Mouse (Mus musculus) midbrain, embryonic 13.5 days (tissue): ENCODE measurements around the gene Ush2a. TPM values are rescaled to one million over a fixed set of nuclear protein-coding genes. Genes with fewer than 3 reads are reported as not detected.

Experiments
- ATAC-seq: fragments of 200-750 bp; cut with Nextera tagmentation; 2 replicates; pipeline ENCODE4 v1.8.0; 2017; ENCODE audit warnings: mild to moderate bottlenecking, moderate TSS enrichment, moderate library complexity
- H3K27ac ChIP-seq: fragments of 300-500 bp; sonication (generic); 2 replicates; pipeline ENCODE4 v1.5.1; 2015; ENCODE audit warnings: inconsistent platforms, mild to moderate bottlenecking, moderate library complexity
- H3K27me3 ChIP-seq: fragments of 300-500 bp; sonication (generic); 2 replicates; pipeline ENCODE4 v1.6.1; 2015; ENCODE audit warnings: mild to moderate bottlenecking, inconsistent platforms
- H3K36me3 ChIP-seq: fragments of 300-500 bp; sonication (generic); 2 replicates; pipeline ENCODE4 v1.6.1; 2015; ENCODE audit warnings: mild to moderate bottlenecking, inconsistent platforms
- H3K4me1 ChIP-seq: fragments of 300-500 bp; sonication (generic); replicated peaks from 2 replicates; pipeline ENCODE4 v1.6.1; 2015; ENCODE audit warnings: inconsistent platforms
- H3K4me2 ChIP-seq: fragments of 300-500 bp; sonication (generic); replicated peaks from 2 replicates; pipeline ENCODE4 v1.6.1; 2015; ENCODE audit warnings: moderate library complexity, mild to moderate bottlenecking, inconsistent platforms
- H3K4me3 ChIP-seq: fragments of 300-500 bp; sonication (generic); replicated peaks from 2 replicates; pipeline ENCODE4 v1.5.1; 2015; ENCODE audit warnings: mild to moderate bottlenecking, inconsistent platforms
- H3K9ac ChIP-seq: fragments of 300-500 bp; sonication (generic); replicated peaks from 2 replicates; pipeline ENCODE4 v1.6.1; 2015; ENCODE audit warnings: mild to moderate bottlenecking, inconsistent platforms
- H3K9me3 ChIP-seq: fragments of 300-500 bp; sonication (generic); 2 replicates; pipeline ENCODE4 v1.6.1; 2016; ENCODE audit warnings: mild to moderate bottlenecking, inconsistent platforms
- WGBS: fragments of 180-500 bp; shearing (Covaris S2); methylation state at CpG from one replicate; pipeline ENCODE4 v1.1.7; 2015; 5-methylcytosine and 5-hydroxymethylcytosine counted together
- polyA plus RNA-seq: library from polyadenylated mRNA; unstranded; fragments of >200 nt; fragmentation: Nextera tagmentation; extraction: Ambion mirVana; gene quantifications from 2 replicates; pipeline ENCODE4 v1.2.1, GENCODE M21; 2015

The Ush2a gene
- polyA plus RNA-seq, 1 experiment from 2014 or later, result 0.13 TPM

- H3K9ac ChIP-seq, result no peak overlapping the region
- WGBS, result 82% methylated on average over 9 of the region's 9 CpGs
- H3K27me3 ChIP-seq, result no peaks in the 10 kb centered on the region
- no peak for ATAC-seq
- H3K36me3 ChIP-seq, result no peaks in the 10 kb centered on the region
- H3K4me2 ChIP-seq, result no peak overlapping the region
- H3K4me1 ChIP-seq, result no peaks in the 10 kb centered on the region
- no peak overlapping the region for H3K27ac ChIP-seq
- no peaks in the 10 kb centered on the region for H3K9me3 ChIP-seq
- no peak overlapping the region for H3K4me3 ChIP-seq
Measured at GRCm38 (mm10) chr1:188568295-188568961, 306.6 kb downstream of the Ush2a start.

- 0 out of 2 replicates have a peak overlapping the region, but pooled peaks have one; percentile 21 for H3K27ac ChIP-seq
- no peak overlapping the region for H3K4me2 ChIP-seq
- WGBS, result 57% methylated on average over 8 of the region's 8 CpGs
- 0 out of 2 replicates have a peak, but pooled peaks cover 3% of the 10 kb centered on the region for H3K4me1 ChIP-seq
- no peaks in the 10 kb centered on the region for H3K27me3 ChIP-seq
- ATAC-seq, result no peak
- H3K9me3 ChIP-seq, result no peaks in the 10 kb centered on the region
- no peaks in the 10 kb centered on the region for H3K36me3 ChIP-seq
- H3K4me3 ChIP-seq, result no peak overlapping the region
- no peak overlapping the region for H3K9ac ChIP-seq
Measured at GRCm38 (mm10) chr1:188576246-188576747, 314.5 kb downstream of the Ush2a start.

GRCm38 (mm10) chr1:188577376-188577775, 315.6 kb downstream of the Ush2a start:
- 0 out of 2 replicates have a peak, but pooled peaks cover 3% of the 10 kb centered on the region for H3K4me1 ChIP-seq
- 93% methylated on average over 4 of the region's 4 CpGs for WGBS
- H3K9me3 ChIP-seq, result no peaks in the 10 kb centered on the region
- no peak overlapping the region for H3K9ac ChIP-seq
- H3K27ac ChIP-seq, result no peak overlapping the region
- H3K27me3 ChIP-seq, result no peaks in the 10 kb centered on the region
- no peak overlapping the region for H3K4me2 ChIP-seq
- no peaks in the 10 kb centered on the region for H3K36me3 ChIP-seq
- no peak overlapping the region for H3K4me3 ChIP-seq
- no peak for ATAC-seq

GRCm38 (mm10) chr1:188581136-188581535, 319.3 kb downstream of the Ush2a start:
- WGBS, result 41% methylated on average over 4 of the region's 4 CpGs
- no peak for ATAC-seq
- Histone ChIP-seq H3K27ac (no peak overlapping the region), H3K27me3 (no peaks in the 10 kb centered on the region), H3K9me3 (no peaks in the 10 kb centered on the region), H3K36me3 (no peaks in the 10 kb centered on the region), H3K4me1 (0 out of 2 replicates have a peak, but pooled peaks cover 3% of the 10 kb centered on the region), H3K9ac (no peak overlapping the region), H3K4me3 (no peak overlapping the region), H3K4me2 (no peak overlapping the region)

- Histone ChIP-seq H3K9ac (no peak overlapping the region), H3K36me3 (no peaks in the 10 kb centered on the region), H3K9me3 (no peaks in the 10 kb centered on the region), H3K27ac (no peak overlapping the region), H3K4me2 (no peak overlapping the region), H3K4me3 (no peak overlapping the region), H3K27me3 (no peaks in the 10 kb centered on the region), H3K4me1 (no peaks in the 10 kb centered on the region)
- no peak for ATAC-seq
- 41% methylated on average over 4 of the region's 4 CpGs for WGBS
Measured at GRCm38 (mm10) chr1:188595251-188595650, 333.4 kb downstream of the Ush2a start.

GRCm38 (mm10) chr1:188598052-188598451, 336.2 kb downstream of the Ush2a start:
- Histone ChIP-seq H3K9ac (no peak overlapping the region), H3K36me3 (no peaks in the 10 kb centered on the region), H3K4me1 (no peaks in the 10 kb centered on the region), H3K9me3 (no peaks in the 10 kb centered on the region), H3K4me3 (no peak overlapping the region), H3K27ac (no peak overlapping the region), H3K27me3 (no peaks in the 10 kb centered on the region), H3K4me2 (no peak overlapping the region)
- no peak for ATAC-seq
- WGBS, result 90% methylated on average over 7 of the region's 7 CpGs

- no peaks in the 10 kb centered on the region for H3K27me3 ChIP-seq
- no peaks in the 10 kb centered on the region for H3K4me1 ChIP-seq
- no peaks in the 10 kb centered on the region for H3K36me3 ChIP-seq
- H3K9me3 ChIP-seq, result no peaks in the 10 kb centered on the region
- no peak overlapping the region for H3K27ac ChIP-seq
- WGBS, result 90% methylated on average over 8 of the region's 8 CpGs
- no peak overlapping the region for H3K9ac ChIP-seq
- H3K4me2 ChIP-seq, result no peak overlapping the region
- ATAC-seq, result no peak
- no peak overlapping the region for H3K4me3 ChIP-seq
Measured at GRCm38 (mm10) chr1:188599134-188599533, 337.3 kb downstream of the Ush2a start.

- no peaks in the 10 kb centered on the region for H3K27me3 ChIP-seq
- no peak for ATAC-seq
- H3K36me3 ChIP-seq, result no peaks in the 10 kb centered on the region
- H3K27ac ChIP-seq, result no peak overlapping the region
- no peak overlapping the region for H3K4me3 ChIP-seq
- no peaks in the 10 kb centered on the region for H3K9me3 ChIP-seq
- H3K4me1 ChIP-seq, result no peaks in the 10 kb centered on the region
- no peak overlapping the region for H3K9ac ChIP-seq
- H3K4me2 ChIP-seq, result no peak overlapping the region
Measured at GRCm38 (mm10) chr1:188606450-188606849, 344.6 kb downstream of the Ush2a start.

- no peaks in the 10 kb centered on the region for H3K4me1 ChIP-seq
- no peak overlapping the region for H3K4me2 ChIP-seq
- H3K27ac ChIP-seq, result no peak overlapping the region
- no peak overlapping the region for H3K9ac ChIP-seq
- no peaks in the 10 kb centered on the region for H3K9me3 ChIP-seq
- no peak overlapping the region for H3K4me3 ChIP-seq
- no peak for ATAC-seq
- 84% methylated on average over 5 of the region's 5 CpGs for WGBS
- no peaks in the 10 kb centered on the region for H3K36me3 ChIP-seq
- no peaks in the 10 kb centered on the region for H3K27me3 ChIP-seq
Measured at GRCm38 (mm10) chr1:188616547-188616946, 354.7 kb downstream of the Ush2a start.

GRCm38 (mm10) chr1:188633736-188634135, 371.9 kb downstream of the Ush2a start:
- no peak overlapping the region for H3K9ac ChIP-seq
- H3K4me2 ChIP-seq, result no peak overlapping the region
- H3K4me3 ChIP-seq, result no peak overlapping the region
- no peaks in the 10 kb centered on the region for H3K4me1 ChIP-seq
- H3K27me3 ChIP-seq, result no peaks in the 10 kb centered on the region
- H3K36me3 ChIP-seq, result no peaks in the 10 kb centered on the region
- peak; percentile 58; the same call in 1 of the 2 replicates for ATAC-seq
- no peaks in the 10 kb centered on the region for H3K9me3 ChIP-seq
- WGBS, result 56% methylated on average over 4 of the region's 4 CpGs
- no peak overlapping the region for H3K27ac ChIP-seq

- Histone ChIP-seq H3K9me3 (no peaks in the 10 kb centered on the region), H3K4me1 (no peaks in the 10 kb centered on the region), H3K36me3 (no peaks in the 10 kb centered on the region), H3K4me2 (no peak overlapping the region), H3K27ac (no peak overlapping the region), H3K27me3 (no peaks in the 10 kb centered on the region), H3K4me3 (no peak overlapping the region), H3K9ac (no peak overlapping the region)
- no peak for ATAC-seq
Measured at GRCm38 (mm10) chr1:188639666-188640065, 377.8 kb downstream of the Ush2a start.

GRCm38 (mm10) chr1:188643156-188643555, 381.3 kb downstream of the Ush2a start:
- H3K27me3 ChIP-seq, result no peaks in the 10 kb centered on the region
- no peaks in the 10 kb centered on the region for H3K36me3 ChIP-seq
- H3K4me1 ChIP-seq, result no peaks in the 10 kb centered on the region
- no peak overlapping the region for H3K4me2 ChIP-seq
- H3K4me3 ChIP-seq, result no peak overlapping the region
- no peak overlapping the region for H3K9ac ChIP-seq
- H3K27ac ChIP-seq, result no peak overlapping the region
- 93% methylated on average over 3 of the region's 3 CpGs for WGBS
- ATAC-seq, result no peak
- H3K9me3 ChIP-seq, result no peaks in the 10 kb centered on the region

- no peak overlapping the region for H3K4me3 ChIP-seq
- H3K4me2 ChIP-seq, result no peak overlapping the region
- H3K4me1 ChIP-seq, result peaks cover 12% of the 10 kb centered on the region
- WGBS, result 89% methylated on average over 3 of the region's 3 CpGs
- no peak overlapping the region for H3K9ac ChIP-seq
- no peak overlapping the region for H3K27ac ChIP-seq
- H3K36me3 ChIP-seq, result no peaks in the 10 kb centered on the region
- ATAC-seq, result no peak
- no peaks in the 10 kb centered on the region for H3K9me3 ChIP-seq
- H3K27me3 ChIP-seq, result peaks cover 4% of the 10 kb centered on the region; the same call in 1 of the 2 replicates
Measured at GRCm38 (mm10) chr1:188653001-188653400, 391.2 kb downstream of the Ush2a start.
